Mouse (Mus musculus) brain, embryonic 14.5 days (tissue): ENCODE measurements at regions not wholly inside any gene's neighbourhood (a gene's known extent, or its start where the extent isn't known, plus 50 kb on each side); places are given as distances from the start of the nearest gene placed in this dataset.

ENCODE experiments used
- CTCF ChIP-seq: fragments of 200-500 bp; IDR thresholded peaks from 2 replicates; pipeline ENCODE4 v1.5.1; 2012; ENCODE audit warnings: inconsistent platforms, mild to moderate bottlenecking, moderate library complexity, borderline replicate concordance; ENCODE audit not compliant: insufficient read depth, insufficient read length; ENCODE audit errors: extremely low read depth
- POLR2A ChIP-seq: fragments of 200-500 bp; IDR thresholded peaks from 2 replicates; pipeline ENCODE4 v1.6.1; 2012; ENCODE audit warnings: mild to moderate bottlenecking, inconsistent platforms, borderline replicate concordance; ENCODE audit not compliant: poor library complexity, insufficient read depth, insufficient read length, severe bottlenecking; ENCODE audit errors: extremely low read depth

DNA sequence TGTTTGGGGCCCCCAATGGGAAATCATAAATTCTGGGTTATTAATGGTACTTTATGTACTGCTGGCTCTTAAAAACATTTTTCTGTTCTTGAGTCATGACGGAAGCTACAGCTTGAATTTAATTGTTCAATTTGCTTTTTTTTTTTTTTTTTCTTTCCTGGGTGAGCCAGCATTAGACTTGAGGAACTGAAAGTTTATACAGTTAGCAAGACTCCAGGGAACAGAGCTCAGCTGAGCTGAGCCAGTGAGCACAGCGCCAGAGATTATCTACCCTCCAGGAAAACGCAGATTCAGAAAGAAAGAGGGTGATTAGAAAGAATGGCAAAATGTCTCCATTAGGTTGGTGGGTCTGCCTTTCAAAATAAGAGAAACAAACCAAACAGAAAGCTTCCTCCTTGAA, 163.0 kb upstream of the Cited2 start:
- TF ChIP-seq CTCF (no peak), POLR2A (no peak)
